Mouse (Mus musculus) layer of hippocampus, postnatal 25 days (tissue): ENCODE measurements around the gene Olfr1368. TPM values are rescaled to one million over a fixed set of nuclear protein-coding genes. Genes with fewer than 3 reads are reported as not detected.

ENCODE experiments used
- DNase-seq, 2 experiments: peaks; one replicate each; pipeline ENCODE4 v3.0.0; 2022; ENCODE audit warnings: mixed read lengths in 2 of 2, low spot score in 1 of 2; ENCODE audit errors: extremely low spot score in 1 of 2
- total RNA-seq, 2 experiments: library from RNA; stranded (reverse); gene quantifications; 2 replicates each; pipeline ENCODE4 v1.2.3; 2021

Olfr1368 gene
- total RNA-seq, result not detected

- no peak for DNase-seq
These were observed at the start of gene Olfr1368 for GRCm38 (mm10) chr13:21145767-21146166. Gene Olfr1368 (minus strand): TSS chr13:21145867.

- no peak for DNase-seq
These were observed 39.9 kb upstream of the Olfr1368 start for GRCm38 (mm10) chr13:21185521-21185920.

GRCm38 (mm10) chr13:21183661-21184060, 38.0 kb upstream of the Olfr1368 start:
- DNase-seq, result no peak

GRCm38 (mm10) chr13:21183066-21183465, 37.4 kb upstream of the Olfr1368 start:
- no peak for DNase-seq

GRCm38 (mm10) chr13:21181996-21182395, 36.3 kb upstream of the Olfr1368 start:
- DNase-seq, result no peak

GRCm38 (mm10) chr13:21180551-21181530, 35.2 kb upstream of the Olfr1368 start:
- DNase-seq, result peak; percentile 23 to 51

GRCm38 (mm10) chr13:21179724-21180550, 34.3 kb upstream of the Olfr1368 start:
- DNase-seq, result peak; percentile 51 to 92

GRCm38 (mm10) chr13:21179367-21179723, 33.7 kb upstream of the Olfr1368 start, which contains the start of gene Trim27:
Gene Trim27 (plus strand): TSS chr13:21179445.
- DNase-seq, result no peak

- no peak for DNase-seq
These were observed 32.7 kb upstream of the Olfr1368 start for GRCm38 (mm10) chr13:21178364-21178763.

- no peak for DNase-seq
These were observed 32.0 kb upstream of the Olfr1368 start for GRCm38 (mm10) chr13:21177657-21178056.

GRCm38 (mm10) chr13:21176733-21177132, 31.1 kb upstream of the Olfr1368 start:
- no peak for DNase-seq

GRCm38 (mm10) chr13:21173072-21173471, 27.4 kb upstream of the Olfr1368 start:
- DNase-seq, result peak in 1 of 2 experiments; percentile 62

- peak in 1 of 2 experiments; percentile 75 for DNase-seq
These were observed 26.8 kb upstream of the Olfr1368 start for GRCm38 (mm10) chr13:21172241-21173027.

- no peak for DNase-seq
These were observed 26.0 kb upstream of the Olfr1368 start for GRCm38 (mm10) chr13:21171600-21172150.

GRCm38 (mm10) chr13:21171156-21171530, 25.5 kb upstream of the Olfr1368 start:
- no peak for DNase-seq

GRCm38 (mm10) chr13:21170431-21171155, 24.9 kb upstream of the Olfr1368 start:
- DNase-seq, result no peak

- peak; percentile 67 to 77 for DNase-seq
These were observed 24.2 kb upstream of the Olfr1368 start for GRCm38 (mm10) chr13:21169657-21170430.

- no peak for DNase-seq
These were observed 23.5 kb upstream of the Olfr1368 start for GRCm38 (mm10) chr13:21169121-21169656.
